Mouse (Mus musculus): ENCODE data around the gene Olfr159. TPM values are rescaled to one million over a fixed set of nuclear protein-coding genes. Genes with fewer than 3 reads are reported as not detected.

The Olfr159 gene
- polyA plus RNA-seq, 1 experiment from 2014 or later: not detected

- no peaks in the 10 kb centered on the region for H3K36me3 ChIP-seq (ENCODE audit: control insufficient read depth, insufficient read depth, low read length)
- no peak overlapping the region for H3K4me2 ChIP-seq (ENCODE audit: low read depth, severe bottlenecking)
- no peak for ATAC-seq (ENCODE audit: insufficient number of reproducible peaks, low FRiP score, low TSS enrichment, low read depth)
- WGBS: 80% methylated on average over 2 of the region's 2 CpGs
- peaks cover 3% of the 10 kb centered on the region; the same call in 1 of the 2 replicates for H3K4me1 ChIP-seq (ENCODE audit: control insufficient read depth, insufficient read depth, low read length)
- no peak for DNase-seq (ENCODE audit: low spot score)
- H3K27ac ChIP-seq (replicated peaks; ENCODE audit: low read depth, low read length): no peak overlapping the region
- no peak overlapping the region for H3K9ac ChIP-seq (ENCODE audit: low read length)
- H3K4me3 ChIP-seq (ENCODE audit: low read depth, low read length): no peak overlapping the region
- no peaks in the 10 kb centered on the region for H3K27me3 ChIP-seq (ENCODE audit: control insufficient read depth, insufficient read depth, low read length)
- no peaks in the 10 kb centered on the region for H3K9me3 ChIP-seq (ENCODE audit: control insufficient read depth, low read length)
Measured at GRCm38 (mm10) chr4:43761336-43761735, 9.5 kb downstream of the Olfr159 start.

DNA sequence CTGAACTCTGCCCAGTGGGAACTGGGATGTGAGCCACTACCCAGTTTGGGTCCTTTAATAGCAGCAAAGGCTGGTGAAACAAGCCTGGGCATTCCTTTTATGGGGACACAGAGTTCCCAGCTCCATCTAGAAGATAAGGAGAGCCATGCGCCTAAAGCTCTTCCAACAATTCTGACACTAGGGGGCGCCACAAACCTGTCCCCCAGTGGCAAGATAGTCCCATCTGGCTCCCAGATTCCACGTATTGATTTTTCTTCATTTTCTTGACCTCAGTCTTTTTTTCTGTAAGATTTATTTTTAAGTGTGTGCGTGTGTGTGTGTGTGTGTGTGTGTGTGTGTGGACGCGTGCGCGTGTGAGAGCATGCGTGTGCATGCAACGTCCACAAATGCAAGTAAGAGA lies 10.3 kb downstream of the Olfr159 start:
- ATAC-seq (ENCODE audit: insufficient number of reproducible peaks, low FRiP score, low TSS enrichment, low read depth) (no peak), DNase-seq (ENCODE audit: low spot score) (peak; percentile 51)
- peaks cover 3% of the 10 kb centered on the region; the same call in 1 of the 2 replicates for H3K4me1 ChIP-seq (ENCODE audit: control insufficient read depth, insufficient read depth, low read length)
- H3K4me3 ChIP-seq (ENCODE audit: low read depth, low read length): no peak overlapping the region
- H3K4me2 ChIP-seq (ENCODE audit: low read depth, severe bottlenecking): no peak overlapping the region
- H3K9me3 ChIP-seq (ENCODE audit: control insufficient read depth, low read length): no peaks in the 10 kb centered on the region
- H3K36me3 ChIP-seq (ENCODE audit: control insufficient read depth, insufficient read depth, low read length): no peaks in the 10 kb centered on the region
- H3K27me3 ChIP-seq (ENCODE audit: control insufficient read depth, insufficient read depth, low read length): no peaks in the 10 kb centered on the region
- WGBS: 71% methylated on average over 10 of the region's 10 CpGs
- no peak overlapping the region for H3K27ac ChIP-seq (replicated peaks; ENCODE audit: low read depth, low read length)
- no peak overlapping the region for H3K9ac ChIP-seq (ENCODE audit: low read length)

- Histone ChIP-seq H3K27me3 (ENCODE audit: control insufficient read depth, insufficient read depth, low read length) (no peaks in the 10 kb centered on the region), H3K4me3 (ENCODE audit: low read depth, low read length) (no peak overlapping the region), H3K9me3 (ENCODE audit: control insufficient read depth, low read length) (no peaks in the 10 kb centered on the region), H3K4me1 (ENCODE audit: control insufficient read depth, insufficient read depth, low read length) (peaks cover 3% of the 10 kb centered on the region; the same call in 1 of the 2 replicates), H3K9ac (ENCODE audit: low read length) (no peak overlapping the region), H3K27ac (replicated peaks; ENCODE audit: low read depth, low read length) (peak overlapping the region; percentile 47; the same call in 1 of the 2 replicates), H3K36me3 (ENCODE audit: control insufficient read depth, insufficient read depth, low read length) (no peaks in the 10 kb centered on the region), H3K4me2 (ENCODE audit: low read depth, severe bottlenecking) (no peak overlapping the region)
- ATAC-seq (ENCODE audit: insufficient number of reproducible peaks, low FRiP score, low TSS enrichment, low read depth) (no peak), DNase-seq (ENCODE audit: low spot score) (peak; percentile 35)
- 64% methylated on average over 21 of the region's 21 CpGs for WGBS
Measured at GRCm38 (mm10) chr4:43759571-43760418, 11.0 kb downstream of the Olfr159 start.

DNA sequence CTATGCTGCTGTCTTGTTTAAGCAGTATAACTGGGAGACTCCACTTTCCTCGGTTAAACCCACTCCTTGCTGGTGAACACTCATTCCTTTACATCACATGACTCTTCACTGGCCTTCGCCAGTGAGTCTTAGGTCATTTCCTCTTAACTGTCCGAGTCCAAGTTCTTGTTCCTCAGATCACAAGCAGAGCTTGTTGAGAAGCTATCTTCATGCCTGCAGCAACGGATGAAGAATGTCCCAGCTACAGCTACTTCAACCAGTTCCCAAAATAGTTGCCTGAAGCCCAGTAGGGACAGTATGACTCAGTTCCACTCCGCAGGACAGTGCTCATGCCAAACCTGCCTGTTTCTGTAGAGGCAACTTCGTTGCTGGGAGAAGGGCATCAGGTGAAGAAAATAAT lies 13.6 kb downstream of the Olfr159 start:
- H3K9me3 ChIP-seq (ENCODE audit: control insufficient read depth, low read length): no peaks in the 10 kb centered on the region
- 87% methylated on average over 6 of the region's 6 CpGs for WGBS
- no peak overlapping the region for H3K4me2 ChIP-seq (ENCODE audit: low read depth, severe bottlenecking)
- H3K27ac ChIP-seq (replicated peaks; ENCODE audit: low read depth, low read length): no peak overlapping the region
- H3K9ac ChIP-seq (ENCODE audit: low read length): no peak overlapping the region
- H3K4me1 ChIP-seq (ENCODE audit: control insufficient read depth, insufficient read depth, low read length): peaks cover 3% of the 10 kb centered on the region; the same call in 1 of the 2 replicates
- no peak for DNase-seq (ENCODE audit: low spot score)
- no peak overlapping the region for H3K4me3 ChIP-seq (ENCODE audit: low read depth, low read length)
- ATAC-seq (ENCODE audit: insufficient number of reproducible peaks, low FRiP score, low TSS enrichment, low read depth): no peak
- H3K36me3 ChIP-seq (ENCODE audit: control insufficient read depth, insufficient read depth, low read length): no peaks in the 10 kb centered on the region
- H3K27me3 ChIP-seq (ENCODE audit: control insufficient read depth, insufficient read depth, low read length): no peaks in the 10 kb centered on the region

DNA sequence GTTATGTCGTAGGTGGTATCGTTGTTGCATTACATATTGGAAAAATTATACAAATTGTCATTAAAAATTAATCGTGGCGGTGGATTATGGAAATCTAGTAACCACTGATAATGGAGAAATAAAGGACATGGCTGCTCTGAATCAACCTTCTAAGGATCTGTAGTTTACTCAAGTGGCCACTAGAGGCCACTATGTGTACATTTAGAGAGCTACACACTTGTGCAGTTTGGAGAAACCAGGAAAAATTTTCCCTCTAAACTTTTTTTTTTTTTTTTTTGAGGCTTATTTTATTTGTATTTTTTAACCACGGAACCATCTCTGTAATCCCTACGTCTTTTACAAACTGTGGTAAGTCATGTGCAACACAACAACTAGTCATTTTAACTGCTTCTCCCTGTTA lies 25.6 kb downstream of the Olfr159 start:
- DNase-seq (ENCODE audit: low spot score) (no peak), ATAC-seq (ENCODE audit: insufficient number of reproducible peaks, low FRiP score, low TSS enrichment, low read depth) (0 out of 2 replicates have a peak, but pooled peaks have one; percentile 54)
- WGBS: 20% methylated on average over 6 of the region's 6 CpGs
- H3K4me3 ChIP-seq (ENCODE audit: low read depth, low read length): no peak overlapping the region
- no peak overlapping the region for H3K9ac ChIP-seq (ENCODE audit: low read length)
- H3K27ac ChIP-seq (replicated peaks; ENCODE audit: low read depth, low read length): no peak overlapping the region
- no peaks in the 10 kb centered on the region for H3K27me3 ChIP-seq (ENCODE audit: control insufficient read depth, insufficient read depth, low read length)
- no peaks in the 10 kb centered on the region for H3K36me3 ChIP-seq (ENCODE audit: control insufficient read depth, insufficient read depth, low read length)
- H3K4me1 ChIP-seq (ENCODE audit: control insufficient read depth, insufficient read depth, low read length): no peaks in the 10 kb centered on the region
- H3K4me2 ChIP-seq (ENCODE audit: low read depth, severe bottlenecking): no peak overlapping the region
- H3K9me3 ChIP-seq (ENCODE audit: control insufficient read depth, low read length): no peaks in the 10 kb centered on the region

DNA sequence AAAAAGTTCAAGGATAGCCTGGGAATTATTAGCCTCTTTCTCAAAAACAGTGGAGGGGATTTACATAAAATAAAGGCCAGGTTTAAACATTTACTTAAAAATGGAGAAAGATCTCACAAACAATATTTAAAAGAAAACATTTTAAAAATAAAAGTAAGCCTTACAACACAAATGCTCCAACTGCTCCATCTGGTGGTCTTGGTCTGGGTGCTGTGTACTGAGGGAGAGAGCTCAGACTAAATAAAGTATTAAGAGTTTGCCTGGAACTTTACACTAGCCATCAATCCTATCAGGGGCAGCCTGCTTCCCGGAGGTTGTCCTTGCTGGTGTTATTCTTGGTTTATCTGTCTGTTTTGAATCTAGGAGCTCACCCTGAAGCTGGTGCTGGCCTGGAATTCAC lies 27.7 kb downstream of the Olfr159 start:
- Histone ChIP-seq H3K4me1 (ENCODE audit: control insufficient read depth, insufficient read depth, low read length) (no peaks in the 10 kb centered on the region), H3K4me3 (ENCODE audit: low read depth, low read length) (no peak overlapping the region), H3K9ac (ENCODE audit: low read length) (no peak overlapping the region), H3K4me2 (ENCODE audit: low read depth, severe bottlenecking) (no peak overlapping the region), H3K27ac (replicated peaks; ENCODE audit: low read depth, low read length) (no peak overlapping the region), H3K36me3 (ENCODE audit: control insufficient read depth, insufficient read depth, low read length) (no peaks in the 10 kb centered on the region), H3K9me3 (ENCODE audit: control insufficient read depth, low read length) (no peaks in the 10 kb centered on the region), H3K27me3 (ENCODE audit: control insufficient read depth, insufficient read depth, low read length) (no peaks in the 10 kb centered on the region)
- 50% methylated on average over 1 of the region's 1 CpGs for WGBS
- DNase-seq (ENCODE audit: low spot score) (no peak), ATAC-seq (ENCODE audit: insufficient number of reproducible peaks, low FRiP score, low TSS enrichment, low read depth) (no peak)

DNA sequence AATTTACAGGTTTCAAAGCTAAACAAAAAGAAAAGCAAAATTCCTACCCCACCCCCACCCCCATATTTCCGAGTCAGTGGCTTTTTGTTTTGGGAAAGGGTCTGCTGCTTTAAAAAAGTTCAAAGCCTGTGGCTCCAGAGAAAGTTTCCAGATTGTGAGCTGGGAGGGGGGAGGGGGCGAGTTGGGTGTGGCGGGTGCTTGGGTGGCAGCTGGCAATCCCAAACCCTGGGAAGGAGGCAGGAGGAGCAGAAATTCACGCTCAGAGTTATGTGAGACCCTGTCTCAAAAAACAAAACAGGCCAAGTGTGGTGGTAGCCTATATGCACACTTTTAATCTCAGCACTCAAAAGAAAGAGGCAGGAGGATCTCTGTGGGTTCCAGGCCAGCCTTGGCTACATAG lies 28.2 kb downstream of the Olfr159 start:
- Histone ChIP-seq H3K9ac (ENCODE audit: low read length) (no peak overlapping the region), H3K27ac (replicated peaks; ENCODE audit: low read depth, low read length) (no peak overlapping the region), H3K4me1 (ENCODE audit: control insufficient read depth, insufficient read depth, low read length) (no peaks in the 10 kb centered on the region), H3K27me3 (ENCODE audit: control insufficient read depth, insufficient read depth, low read length) (no peaks in the 10 kb centered on the region), H3K4me3 (ENCODE audit: low read depth, low read length) (no peak overlapping the region), H3K36me3 (ENCODE audit: control insufficient read depth, insufficient read depth, low read length) (no peaks in the 10 kb centered on the region), H3K4me2 (ENCODE audit: low read depth, severe bottlenecking) (no peak overlapping the region), H3K9me3 (ENCODE audit: control insufficient read depth, low read length) (no peaks in the 10 kb centered on the region)
- ATAC-seq (ENCODE audit: insufficient number of reproducible peaks, low FRiP score, low TSS enrichment, low read depth) (no peak), DNase-seq (ENCODE audit: low spot score) (no peak)
- WGBS: 26% methylated on average over 4 of the region's 4 CpGs

DNA sequence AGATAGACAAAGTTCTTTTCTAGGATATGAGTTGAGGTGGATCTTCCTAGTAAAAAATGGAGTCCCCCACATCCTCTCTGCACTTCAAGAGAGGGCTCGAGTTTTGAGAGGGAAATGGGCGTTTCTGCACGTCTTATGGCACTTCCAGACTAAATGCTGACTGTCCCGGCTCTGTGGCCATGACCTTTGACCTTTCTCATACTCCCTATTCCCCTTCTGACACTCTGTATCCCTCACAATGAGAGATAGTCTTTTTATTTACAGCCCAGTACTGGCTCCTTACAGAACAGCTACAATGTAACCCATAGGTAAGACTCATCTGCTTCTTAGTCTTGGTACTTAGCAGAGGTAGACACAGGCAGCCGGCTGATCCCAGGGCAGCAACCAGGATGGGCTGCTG lies 29.3 kb downstream of the Olfr159 start:
- H3K36me3 ChIP-seq (ENCODE audit: control insufficient read depth, insufficient read depth, low read length): no peaks in the 10 kb centered on the region
- no peak for ATAC-seq (ENCODE audit: insufficient number of reproducible peaks, low FRiP score, low TSS enrichment, low read depth)
- 71% methylated on average over 5 of the region's 5 CpGs for WGBS
- no peak overlapping the region for H3K4me3 ChIP-seq (ENCODE audit: low read depth, low read length)
- H3K27me3 ChIP-seq (ENCODE audit: control insufficient read depth, insufficient read depth, low read length): no peaks in the 10 kb centered on the region
- 0 out of 2 replicates have a peak, but pooled peaks cover 3% of the 10 kb centered on the region for H3K4me1 ChIP-seq (ENCODE audit: control insufficient read depth, insufficient read depth, low read length)
- H3K4me2 ChIP-seq (ENCODE audit: low read depth, severe bottlenecking): no peak overlapping the region
- H3K9ac ChIP-seq (ENCODE audit: low read length): no peak overlapping the region
- DNase-seq (ENCODE audit: low spot score): no peak
- H3K27ac ChIP-seq (replicated peaks; ENCODE audit: low read depth, low read length): no peak overlapping the region
- no peaks in the 10 kb centered on the region for H3K9me3 ChIP-seq (ENCODE audit: control insufficient read depth, low read length)

All from limb, embryonic 11.5 days (tissue).